Mouse (Mus musculus): ENCODE results near the gene Snx32.

Snx32 gene

GRCm38 (mm10) chr19:5457746-5458442, 52.4 kb downstream of the Snx32 start, which contains the start of gene Ccdc85b:
TSS of gene Ccdc85b (minus strand) at chr19:5457894.
- no peak for DNase-seq (ENCODE audit: low spot score in 2 of 2)

GRCm38 (mm10) chr19:5456922-5457745, 53.2 kb downstream of the Snx32 start:
- DNase-seq (ENCODE audit: low spot score in 2 of 2) = peak; percentile 81 to 87

GRCm38 (mm10) chr19:5456241-5456921, 54.0 kb downstream of the Snx32 start:
- no peak for DNase-seq (ENCODE audit: low spot score in 2 of 2)

- DNase-seq (ENCODE audit: low spot score in 2 of 2) = no peak
Observed at GRCm38 (mm10) chr19:5455568-5455967, 54.8 kb downstream of the Snx32 start.

- no peak for DNase-seq (ENCODE audit: low spot score in 2 of 2)
Observed at GRCm38 (mm10) chr19:5455037-5455436, 55.3 kb downstream of the Snx32 start.

GRCm38 (mm10) chr19:5451766-5452165, 58.6 kb downstream of the Snx32 start:
- no peak for DNase-seq (ENCODE audit: low spot score in 2 of 2)

GRCm38 (mm10) chr19:5449673-5450072, 60.7 kb downstream of the Snx32 start:
- no peak for DNase-seq (ENCODE audit: low spot score in 2 of 2)

- DNase-seq (ENCODE audit: low spot score in 2 of 2) = peak; percentile 65 to 68
Observed at GRCm38 (mm10) chr19:5448354-5449150, 61.8 kb downstream of the Snx32 start.

GRCm38 (mm10) chr19:5447515-5448353, 62.6 kb downstream of the Snx32 start, which contains the start of gene Fosl1:
TSS of gene Fosl1 (plus strand) at chr19:5447547.
- DNase-seq (ENCODE audit: low spot score in 2 of 2) = peak; percentile 80 to 86

GRCm38 (mm10) chr19:5445747-5446146, 64.6 kb downstream of the Snx32 start:
- DNase-seq (ENCODE audit: low spot score in 2 of 2) = no peak

GRCm38 (mm10) chr19:5444954-5445353, 65.4 kb downstream of the Snx32 start:
- DNase-seq (ENCODE audit: low spot score in 2 of 2) = no peak

GRCm38 (mm10) chr19:5444371-5444908, 65.9 kb downstream of the Snx32 start:
- no peak for DNase-seq (ENCODE audit: low spot score in 2 of 2)
